Mouse (Mus musculus) ES-E14 (cell line): ENCODE measurements at regions not wholly inside any gene's neighbourhood (a gene's known extent, or its start where the extent isn't known, plus 50 kb on each side); places are given as distances from the start of the nearest gene placed in this dataset.

Experiments
- DNase-seq: peaks from one replicate; pipeline ENCODE4 v3.0.0-alpha.2; 2013; ENCODE audit warnings: low read depth, low spot score
- H3K27ac ChIP-seq: 2 replicates; pipeline ENCODE4 v1.5.1; 2012; ENCODE audit warnings: low read depth, mild to moderate bottlenecking, low read length, moderate library complexity, mixed read lengths; ENCODE audit not compliant: poor library complexity, insufficient read depth, severe bottlenecking
- H3K36me3 ChIP-seq: 2 replicates; pipeline ENCODE4 v1.6.1; 2012; ENCODE audit warnings: mild to moderate bottlenecking, low read length, moderate library complexity, mixed read lengths; ENCODE audit not compliant: control insufficient read depth, poor library complexity, insufficient read depth, severe bottlenecking
- H3K4me1 ChIP-seq, 2 experiments: fragments of 150-350 bp in 1 of 2; sonication (generic) in 1 of 2; 2 replicates each; pipeline ENCODE4 v1.6.1; 2012; ENCODE audit warnings: low read length in 2 of 2, mild to moderate bottlenecking in 1 of 2, mixed read lengths in 1 of 2; ENCODE audit not compliant: control insufficient read depth in 2 of 2, insufficient read depth in 2 of 2, poor library complexity in 1 of 2
- H3K4me3 ChIP-seq, 2 experiments: fragments of 150-350 bp in 1 of 2; sonication (generic) in 1 of 2; 2 replicates each; pipeline ENCODE4 v1.5.1; 2012; ENCODE audit warnings: low read length in 2 of 2, low read depth in 1 of 2, mild to moderate bottlenecking in 1 of 2, mixed read lengths in 1 of 2; ENCODE audit not compliant: insufficient read depth in 1 of 2, poor library complexity in 1 of 2, severe bottlenecking in 1 of 2
- H3K9ac ChIP-seq: 2 replicates; pipeline ENCODE4 v1.6.1; 2012; ENCODE audit warnings: low read depth, mild to moderate bottlenecking, low read length, mixed read lengths; ENCODE audit not compliant: poor library complexity, insufficient read depth, severe bottlenecking
- H3K9me3 ChIP-seq: fragments of 150-350 bp; sonication (generic); 2 replicates; pipeline ENCODE4 v1.6.1; 2012; ENCODE audit warnings: low read depth, mild to moderate bottlenecking, low read length; ENCODE audit not compliant: control insufficient read depth, insufficient read depth
- CHD2 ChIP-seq: IDR thresholded peaks from 2 replicates; pipeline ENCODE4 v1.6.1; 2014; ENCODE audit warnings: mild to moderate bottlenecking, low read depth, low read length, inconsistent platforms
- HCFC1 ChIP-seq: IDR thresholded peaks from 2 replicates; pipeline ENCODE4 v1.6.1; 2012; ENCODE audit warnings: low read length, inconsistent platforms, borderline replicate concordance; ENCODE audit not compliant: insufficient read depth
- MAFK ChIP-seq: IDR thresholded peaks from 2 replicates; pipeline ENCODE4 v1.6.1; 2014; ENCODE audit warnings: mild to moderate bottlenecking, low read depth, low read length, inconsistent platforms; ENCODE audit not compliant: insufficient read depth
- ZC3H11A ChIP-seq: IDR thresholded peaks from 2 replicates; pipeline ENCODE4 v1.6.1; 2012; ENCODE audit warnings: low read depth, mild to moderate bottlenecking, inconsistent platforms, low read length, borderline replicate concordance
- ZNF384 ChIP-seq: IDR thresholded peaks from 2 replicates; pipeline ENCODE4 v1.6.1; 2012; ENCODE audit warnings: low read depth, low read length, inconsistent platforms
- in situ Hi-C, 2 experiments: fragments of 600-800 bp; cut with MboI; formaldehyde crosslinking; loops; one replicate each; pipeline ENCODE4 v1.15.1; 2025; ENCODE audit warnings: low sequenced_read_pairs in 2 of 2, inconsistent platforms in 1 of 2; ENCODE audit not compliant: unreplicated experiment in 2 of 2

- Histone ChIP-seq H3K4me1 (no peaks in the 10 kb centered on the region), H3K9ac (no peak overlapping the region), H3K9me3 (no peaks in the 10 kb centered on the region), H3K27ac (no peak overlapping the region), H3K36me3 (no peaks in the 10 kb centered on the region), H3K4me3 (no peak overlapping the region)
- DNase-seq = no peak
- TF ChIP-seq CHD2 = no peak
- no peak for TF ChIP-seq ZC3H11A
- no peak for TF ChIP-seq HCFC1
- TF ChIP-seq ZNF384 = no peak
- TF ChIP-seq MAFK = no peak
- in situ Hi-C loops = no loop called here
Measured at GRCm38 (mm10) chr16:50002456-50002788, 202.1 kb downstream of the Cd47 start.

GRCm38 (mm10) chr16:50009046-50009445, 208.7 kb downstream of the Cd47 start:
- TF ChIP-seq HCFC1 (no peak), CHD2 (no peak), MAFK (no peak), ZNF384 (no peak), ZC3H11A (no peak)
- no peak overlapping the region for H3K9ac ChIP-seq
- in situ Hi-C loops = no loop called here
- no peaks in the 10 kb centered on the region for H3K36me3 ChIP-seq
- H3K4me3 ChIP-seq = no peak overlapping the region
- H3K9me3 ChIP-seq = no peaks in the 10 kb centered on the region
- DNase-seq = no peak
- H3K4me1 ChIP-seq = no peaks in the 10 kb centered on the region
- no peak overlapping the region for H3K27ac ChIP-seq

GRCm38 (mm10) chr16:50009542-50009941, 209.2 kb downstream of the Cd47 start:
- no peaks in the 10 kb centered on the region for H3K4me1 ChIP-seq
- in situ Hi-C loops = no loop called here
- no peak for DNase-seq
- no peaks in the 10 kb centered on the region for H3K9me3 ChIP-seq
- no peak overlapping the region for H3K9ac ChIP-seq
- H3K4me3 ChIP-seq = no peak overlapping the region
- H3K27ac ChIP-seq = no peak overlapping the region
- no peak for TF ChIP-seq CHD2
- no peak for TF ChIP-seq MAFK
- no peak for TF ChIP-seq HCFC1
- TF ChIP-seq ZNF384 = no peak
- TF ChIP-seq ZC3H11A = no peak
- H3K36me3 ChIP-seq = no peaks in the 10 kb centered on the region

- TF ChIP-seq ZC3H11A (no peak), MAFK (no peak), HCFC1 (no peak), CHD2 (no peak), ZNF384 (no peak)
- H3K4me1 ChIP-seq = no peaks in the 10 kb centered on the region
- no peak overlapping the region for H3K9ac ChIP-seq
- no peak overlapping the region for H3K27ac ChIP-seq
- H3K9me3 ChIP-seq = no peaks in the 10 kb centered on the region
- no peak for DNase-seq
- H3K36me3 ChIP-seq = no peaks in the 10 kb centered on the region
- H3K4me3 ChIP-seq = no peak overlapping the region
- in situ Hi-C loops = no loop called here
Measured at GRCm38 (mm10) chr16:50010074-50010473, 209.7 kb downstream of the Cd47 start.

- Histone ChIP-seq H3K9me3 (no peaks in the 10 kb centered on the region), H3K36me3 (no peaks in the 10 kb centered on the region), H3K27ac (no peak overlapping the region), H3K9ac (no peak overlapping the region), H3K4me3 (no peak overlapping the region), H3K4me1 (no peaks in the 10 kb centered on the region)
- TF ChIP-seq CHD2 (no peak), MAFK (no peak), ZC3H11A (no peak), ZNF384 (no peak), HCFC1 (no peak)
- in situ Hi-C loops = no loop called here
- no peak for DNase-seq
Measured at GRCm38 (mm10) chr16:50010532-50010971, 210.2 kb downstream of the Cd47 start.
